Mouse (Mus musculus) kidney, postnatal 0 days (tissue): Measurements from ENCODE around the gene Dhrs2. TPM values are rescaled to one million over a fixed set of nuclear protein-coding genes. Genes with fewer than 3 reads are reported as not detected.

Experiments used
- ATAC-seq: fragments of 200-750 bp; cut with Nextera tagmentation; replicated peaks from 2 replicates; pipeline ENCODE4 v1.8.0; 2017; ENCODE audit warnings: low read depth, moderate number of reproducible peaks, moderate TSS enrichment, moderate library complexity; ENCODE audit not compliant: low FRiP score
- DNase-seq: peaks from one replicate; pipeline ENCODE4 v3.0.0-alpha.2; 2016; ENCODE audit warnings: low spot score
- H3K27ac ChIP-seq: fragments of 300-500 bp; sonication (generic); 2 replicates; pipeline ENCODE4 v1.5.1; 2014; ENCODE audit warnings: mild to moderate bottlenecking
- H3K27me3 ChIP-seq: fragments of 300-500 bp; sonication (generic); 2 replicates; pipeline ENCODE4 v1.6.1; 2014; ENCODE audit warnings: low read length, mixed read lengths; ENCODE audit not compliant: insufficient read depth
- H3K36me3 ChIP-seq: fragments of 300-500 bp; sonication (generic); 2 replicates; pipeline ENCODE4 v1.6.1; 2014; ENCODE audit warnings: low read length, mixed read lengths; ENCODE audit not compliant: insufficient read depth
- H3K4me1 ChIP-seq: fragments of 300-500 bp; sonication (generic); replicated peaks from 2 replicates; pipeline ENCODE4 v1.6.1; 2014; ENCODE audit warnings: antibody characterized with exemption, low read length, mixed read lengths; ENCODE audit not compliant: insufficient read depth
- H3K4me2 ChIP-seq: fragments of 300-500 bp; sonication (generic); 2 replicates; pipeline ENCODE4 v1.6.1; 2014; ENCODE audit warnings: mild to moderate bottlenecking, low read length, moderate library complexity, mixed read lengths
- H3K4me3 ChIP-seq: fragments of 300-500 bp; sonication (generic); replicated peaks from 2 replicates; pipeline ENCODE4 v1.5.1; 2014; ENCODE audit warnings: low read depth, low read length
- H3K9ac ChIP-seq: fragments of 300-500 bp; sonication (generic); 2 replicates; pipeline ENCODE4 v1.6.1; 2014; ENCODE audit warnings: low read depth, low read length
- H3K9me3 ChIP-seq: fragments of 300-500 bp; sonication (generic); replicated peaks from 2 replicates; pipeline ENCODE4 v1.6.1; 2016; ENCODE audit warnings: low read length, inconsistent platforms, mixed read lengths
- CTCF ChIP-seq: IDR thresholded peaks from 2 replicates; pipeline ENCODE4 v1.5.1; 2016; ENCODE audit warnings: antibody characterized with exemption, low read depth, mild to moderate bottlenecking, moderate library complexity
- WGBS: fragments of 180-500 bp; shearing (Covaris S2); extraction: QIAGEN DNeasy Blood & Tissue Kit; methylation state at CpG from one replicate; pipeline ENCODE4 v1.1.7; 2014; 5-methylcytosine and 5-hydroxymethylcytosine counted together
- polyA plus RNA-seq: library from polyadenylated mRNA; unstranded; fragments of >200 nt; fragmentation: Nextera tagmentation; extraction: Ambion mirVana; gene quantifications from 2 replicates; pipeline ENCODE4 v1.2.1, GENCODE M21; 2015

Dhrs2 gene
- polyA plus RNA-seq, 1 experiment from 2014 or later = 0.09 TPM

DNA sequence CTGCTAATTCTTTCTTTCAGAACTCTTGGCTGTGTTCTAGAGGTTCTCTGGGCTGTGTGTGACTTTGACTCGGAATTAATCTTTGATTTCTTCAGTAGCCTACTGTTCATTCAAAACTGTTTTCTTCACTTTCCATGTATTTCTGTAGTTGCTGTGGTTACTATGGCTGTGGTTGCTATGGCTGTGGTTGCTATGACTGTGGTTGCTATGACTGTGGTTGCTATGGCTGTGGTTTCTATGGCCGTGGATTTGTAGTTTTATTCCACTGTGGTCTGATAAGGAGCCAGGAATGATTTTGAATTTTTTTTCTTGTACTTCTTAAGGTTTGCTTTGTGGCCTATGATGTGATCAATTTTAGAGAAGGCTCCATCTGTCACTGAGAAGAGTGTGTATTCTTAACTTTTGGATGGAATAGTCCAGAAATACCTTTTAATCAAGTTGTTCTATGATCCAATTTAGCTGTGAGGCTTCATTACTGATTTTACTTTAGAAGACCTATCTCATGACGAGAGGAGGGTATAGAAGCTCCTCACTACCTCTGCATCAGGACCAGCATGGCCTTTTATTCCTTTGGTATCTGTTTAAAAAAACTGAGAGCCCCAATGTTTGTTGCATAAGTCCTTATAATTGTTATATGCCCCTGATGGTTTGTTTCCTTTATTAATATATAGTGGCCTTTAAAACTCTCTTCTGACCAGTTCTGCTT lies 16.6 kb upstream of the Dhrs2 start:
- ATAC-seq (no peak), DNase-seq (no peak)
- whole genome bisulfite sequencing = 64% methylated on average over 3 of the region's 3 CpGs
- Histone ChIP-seq H3K9me3 (no peaks in the 10 kb centered on the region), H3K27ac (no peak overlapping the region), H3K4me3 (no peak overlapping the region), H3K27me3 (no peaks in the 10 kb centered on the region), H3K4me1 (no peaks in the 10 kb centered on the region), H3K36me3 (no peaks in the 10 kb centered on the region), H3K9ac (no peak overlapping the region), H3K4me2 (no peak overlapping the region)
- no peak for TF ChIP-seq CTCF

DNA sequence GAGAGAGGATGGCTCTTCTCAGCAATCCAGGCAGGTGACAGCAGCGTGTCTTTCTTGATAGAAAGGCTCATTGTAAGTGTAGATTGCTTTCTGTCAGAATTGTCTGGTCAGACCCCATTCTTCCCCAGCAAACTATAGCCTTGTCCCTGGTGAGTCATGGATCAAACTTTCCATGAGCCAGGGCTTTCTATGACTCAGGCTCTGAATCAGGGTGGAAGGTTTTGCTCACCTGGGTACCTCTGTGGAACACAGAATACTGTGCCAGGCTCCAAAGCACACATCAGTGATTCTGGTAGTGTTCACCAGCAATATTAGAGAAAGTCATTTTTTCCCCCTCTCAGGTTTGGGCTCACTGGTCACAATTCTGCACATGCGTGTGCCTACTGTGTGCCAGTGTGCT lies 13.5 kb upstream of the Dhrs2 start:
- no peak for TF ChIP-seq CTCF
- DNase-seq = no peak
- 88% methylated on average over 2 of the region's 2 CpGs for WGBS
- Histone ChIP-seq H3K9me3 (no peaks in the 10 kb centered on the region), H3K4me1 (no peaks in the 10 kb centered on the region), H3K27me3 (no peaks in the 10 kb centered on the region), H3K9ac (no peak overlapping the region), H3K4me3 (no peak overlapping the region), H3K4me2 (no peak overlapping the region), H3K36me3 (no peaks in the 10 kb centered on the region), H3K27ac (no peak overlapping the region)
- ATAC-seq = no peak

DNA sequence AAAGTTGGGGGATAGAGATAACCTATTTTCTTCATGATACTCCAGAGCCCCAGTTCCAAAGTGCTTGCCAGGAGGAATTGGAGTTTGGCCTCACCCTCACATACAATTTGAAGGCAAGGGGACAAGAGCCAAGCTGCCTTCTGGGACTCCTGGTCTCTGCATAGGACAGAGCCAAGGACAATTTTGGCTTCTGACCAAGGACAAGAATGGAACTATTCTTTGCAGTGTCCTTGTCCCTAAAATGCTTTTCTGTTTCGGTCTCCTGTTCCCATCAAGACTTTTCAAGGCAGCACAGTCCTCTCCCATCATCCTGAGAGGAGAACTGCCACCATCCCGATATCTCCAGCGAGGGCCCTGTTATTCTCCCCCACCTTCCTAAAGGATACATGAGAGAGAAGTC lies 8.2 kb upstream of the Dhrs2 start:
- Histone ChIP-seq H3K9me3 (no peaks in the 10 kb centered on the region), H3K27ac (no peak overlapping the region), H3K27me3 (no peaks in the 10 kb centered on the region), H3K4me2 (no peak overlapping the region), H3K36me3 (no peaks in the 10 kb centered on the region), H3K4me3 (no peak overlapping the region), H3K4me1 (no peaks in the 10 kb centered on the region), H3K9ac (no peak overlapping the region)
- 93% methylated on average over 3 of the region's 3 CpGs for WGBS
- no peak for TF ChIP-seq CTCF
- DNase-seq (no peak), ATAC-seq (no peak)

DNA sequence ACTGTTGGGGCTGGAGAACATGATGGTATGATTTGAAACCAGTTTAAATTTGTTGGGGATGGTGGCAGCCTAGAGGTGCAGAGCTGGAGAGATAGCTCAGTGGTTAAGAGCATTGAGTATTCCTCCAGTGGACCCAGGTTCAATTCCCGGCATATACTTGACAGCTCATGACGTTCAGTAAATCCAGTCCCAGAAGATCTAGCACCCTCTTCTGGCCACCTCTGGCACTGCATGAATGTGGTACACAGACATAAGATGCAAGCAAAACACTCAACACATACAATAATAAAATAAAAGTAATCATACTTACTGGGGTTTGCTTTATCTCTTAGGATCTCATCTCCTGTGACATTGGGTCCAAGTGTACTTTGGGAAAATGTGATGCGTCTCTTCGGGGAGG lies 7.3 kb upstream of the Dhrs2 start:
- Histone ChIP-seq H3K4me2 (no peak overlapping the region), H3K27ac (no peak overlapping the region), H3K4me3 (no peak overlapping the region), H3K27me3 (no peaks in the 10 kb centered on the region), H3K36me3 (no peaks in the 10 kb centered on the region), H3K4me1 (no peaks in the 10 kb centered on the region), H3K9ac (no peak overlapping the region), H3K9me3 (no peaks in the 10 kb centered on the region)
- DNase-seq (no peak), ATAC-seq (no peak)
- peak; percentile 73 for TF ChIP-seq CTCF
- 68% methylated on average over 4 of the region's 4 CpGs for WGBS

DNA sequence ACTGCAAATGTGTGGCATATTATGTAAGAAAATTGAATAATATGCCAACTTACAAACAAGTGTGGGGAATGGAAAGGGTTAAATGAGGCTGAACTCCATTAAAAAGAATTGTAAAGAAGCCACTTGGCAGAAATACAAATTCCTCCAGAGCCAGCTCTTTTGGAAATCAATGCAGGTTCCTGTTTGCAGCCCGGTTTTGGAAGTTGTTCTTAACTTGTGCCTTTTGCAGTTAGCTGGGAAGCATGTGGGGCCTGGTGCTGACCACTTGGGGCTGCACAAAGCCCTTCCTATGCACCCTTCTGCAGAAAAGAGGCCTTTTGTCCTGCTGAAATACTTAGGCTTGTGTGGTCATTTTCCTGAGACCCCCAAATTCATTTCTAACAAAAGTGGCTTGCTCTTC lies 1.4 kb downstream of the Dhrs2 start:
- no peak for ATAC-seq
- Histone ChIP-seq H3K4me1 (no peaks in the 10 kb centered on the region), H3K9ac (no peak overlapping the region), H3K36me3 (no peaks in the 10 kb centered on the region), H3K4me3 (no peak overlapping the region), H3K27me3 (no peaks in the 10 kb centered on the region), H3K27ac (no peak overlapping the region), H3K4me2 (no peak overlapping the region), H3K9me3 (no peaks in the 10 kb centered on the region)
- 25% methylated on average over 1 of the region's 1 CpGs for WGBS
- TF ChIP-seq CTCF = peak; percentile 58
- DNase-seq = peak; percentile 74

DNA sequence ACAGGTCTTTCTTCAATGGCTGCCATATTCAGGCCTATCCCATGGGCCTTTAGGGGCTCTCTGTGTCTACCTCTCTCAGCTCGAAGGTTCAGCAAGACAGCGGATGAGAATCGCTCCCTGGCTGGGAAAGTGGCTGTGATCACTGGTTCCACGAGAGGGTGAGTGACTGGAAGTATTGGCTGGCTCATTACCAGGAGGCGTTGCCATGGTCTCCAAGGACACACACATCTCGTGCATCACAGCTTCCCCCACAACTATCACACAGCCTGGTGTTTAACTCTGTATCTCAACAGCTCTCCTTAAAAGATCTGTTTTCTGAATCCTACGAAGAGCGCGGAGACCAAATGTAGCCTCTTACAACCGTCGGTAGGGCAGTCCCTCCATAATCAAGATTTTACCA lies 12.8 kb downstream of the Dhrs2 start:
- Histone ChIP-seq H3K9ac (no peak overlapping the region), H3K27ac (no peak overlapping the region), H3K9me3 (no peaks in the 10 kb centered on the region), H3K27me3 (no peaks in the 10 kb centered on the region), H3K4me3 (no peak overlapping the region), H3K36me3 (no peaks in the 10 kb centered on the region), H3K4me1 (no peaks in the 10 kb centered on the region), H3K4me2 (no peak overlapping the region)
- no peak for DNase-seq
- 85% methylated on average over 11 of the region's 11 CpGs for WGBS
- no peak for ATAC-seq
- TF ChIP-seq CTCF = no peak

DNA sequence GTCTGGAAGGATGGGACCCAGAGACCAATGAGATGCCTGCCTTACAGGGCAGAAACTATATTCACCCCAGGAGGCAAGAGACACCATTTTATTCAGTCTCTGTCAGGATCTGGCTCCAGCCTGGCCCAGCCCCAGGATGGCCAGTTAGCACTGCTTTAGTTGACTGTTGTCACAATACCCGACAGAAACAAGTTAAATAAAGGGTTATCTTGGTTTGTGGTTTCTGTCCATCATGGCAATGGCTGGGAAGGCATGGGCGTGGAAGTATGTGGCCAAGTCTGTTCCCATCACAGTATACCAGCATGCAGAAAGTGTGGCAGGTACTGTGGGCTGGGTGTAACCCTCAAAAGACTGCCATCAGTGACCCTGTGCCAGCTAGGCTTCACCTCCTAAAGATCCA lies 14.9 kb downstream of the Dhrs2 start:
- WGBS = 82% methylated on average over 2 of the region's 2 CpGs
- Histone ChIP-seq H3K9me3 (no peaks in the 10 kb centered on the region), H3K27me3 (no peaks in the 10 kb centered on the region), H3K9ac (no peak overlapping the region), H3K36me3 (no peaks in the 10 kb centered on the region), H3K27ac (no peak overlapping the region), H3K4me3 (no peak overlapping the region), H3K4me2 (no peak overlapping the region), H3K4me1 (no peaks in the 10 kb centered on the region)
- no peak for TF ChIP-seq CTCF
- no peak for ATAC-seq
- no peak for DNase-seq
